Mouse (Mus musculus): ENCODE results near the gene Pdxk.

DNA sequence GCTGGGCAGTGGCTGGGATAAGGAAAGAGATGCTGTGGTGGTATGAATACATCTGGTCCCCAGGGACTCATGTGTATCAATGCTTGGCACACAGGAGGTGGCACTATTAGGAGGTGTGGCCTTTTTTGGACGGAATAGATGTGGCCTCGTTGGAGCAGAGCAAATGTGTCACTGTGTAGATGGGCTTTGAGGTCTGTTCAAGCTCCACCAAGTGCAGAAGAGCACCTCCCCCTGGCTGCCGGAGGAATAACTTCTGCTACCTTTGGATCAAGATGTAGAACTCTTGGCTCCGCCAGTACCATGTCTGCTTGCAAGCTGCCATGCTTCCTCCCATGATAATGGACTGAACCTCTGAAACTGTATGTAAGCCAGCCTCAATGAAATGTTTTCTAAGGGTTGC lies 3.0 kb downstream of the Pdxk start:
- TF ChIP-seq CTCF (IDR thresholded peaks at IDR 0.05; ENCODE audit: extremely low read depth, insufficient read depth, low read length) (peak; percentile 40), POLR2A (IDR thresholded peaks at IDR 0.05; ENCODE audit: extremely low read depth, insufficient read depth, low read length) (no peak)
